Mouse (Mus musculus) G1E (cell line): ENCODE results near the gene Wdr19. TPM values are rescaled to one million over a fixed set of nuclear protein-coding genes. Genes with fewer than 3 reads are reported as not detected.

Source experiments
- ATAC-seq: 2 replicates; pipeline ENCODE4 v1.8.0; 2016; ENCODE audit warnings: mild to moderate bottlenecking; ENCODE audit not compliant: insufficient number of reproducible peaks, poor library complexity, low FRiP score, severe bottlenecking; ENCODE audit errors: extremely low read depth
- DNase-seq: peaks from one replicate; pipeline ENCODE4 v3.0.0; 2012; ENCODE audit warnings: low spot score
- H3K27me3 ChIP-seq: 2 replicates; pipeline ENCODE4 v1.6.1; 2012; ENCODE audit warnings: mild to moderate bottlenecking, low read length, inconsistent platforms; ENCODE audit not compliant: insufficient read depth
- H3K36me3 ChIP-seq: replicated peaks from 2 replicates; pipeline ENCODE3; 2012; ENCODE audit warnings: mild to moderate bottlenecking, inconsistent platforms
- H3K4me1 ChIP-seq: 2 replicates; pipeline ENCODE4 v1.6.1; 2012; ENCODE audit warnings: low read depth, low read length, inconsistent platforms, mixed read lengths; ENCODE audit not compliant: insufficient read depth
- H3K4me3 ChIP-seq: 2 replicates; pipeline ENCODE4 v1.5.1; 2012; ENCODE audit warnings: low read depth, mild to moderate bottlenecking, inconsistent platforms, low read length, moderate library complexity, mixed read lengths
- H3K9me3 ChIP-seq: replicated peaks from 2 replicates; pipeline ENCODE4 v1.6.1; 2012; ENCODE audit warnings: inconsistent platforms
- CTCF ChIP-seq: IDR thresholded peaks from 2 replicates; pipeline ENCODE4 v1.5.1; 2012; ENCODE audit warnings: low read depth, low read length, inconsistent platforms, mixed read lengths
- GATA1 ChIP-seq: IDR thresholded peaks from 2 replicates; pipeline ENCODE4 v1.6.1; 2012; ENCODE audit warnings: borderline replicate concordance, low read length, inconsistent platforms, mixed read lengths
- GATA2 ChIP-seq: IDR thresholded peaks from 2 replicates; pipeline ENCODE4 v1.6.1; 2012; ENCODE audit warnings: low read depth, low read length, inconsistent platforms, borderline replicate concordance
- POLR2AphosphoS5 ChIP-seq: IDR thresholded peaks from 2 replicates; pipeline ENCODE4 v1.6.1; 2012; ENCODE audit warnings: low read depth, low read length, inconsistent platforms; ENCODE audit not compliant: insufficient replicate concordance
- TAL1 ChIP-seq: conservative IDR thresholded peaks from 2 replicates; pipeline ENCODE4 v1.6.1; 2012; ENCODE audit warnings: low read depth, low read length, inconsistent platforms, mixed read lengths
- polyA plus RNA-seq: library from polyadenylated mRNA; stranded (reverse); fragments of >175 nt; gene quantifications from 2 replicates; pipeline ENCODE4 v1.2.3, GENCODE M21; 2012
- total RNA-seq, 2 experiments: library from RNA; stranded (forward) in 1 of 2; stranded (reverse) in 1 of 2; fragments of 200-1000 nt in 1 of 2; fragments of >200 nt in 1 of 2; fragmentation: Nextera tagmentation in 1 of 2; gene quantifications; 2 replicates each; pipeline ENCODE4 v1.2.3; 2014 to 2017

Gene Wdr19
- total and polyA plus RNA-seq, 3 experiments: 0.49 to 8.7 (median 6.3) TPM

- Histone ChIP-seq H3K4me3 (no peak overlapping the region), H3K9me3 (no peaks in the 10 kb centered on the region), H3K27me3 (peaks cover 6% of the 10 kb centered on the region; the same call in 1 of the 2 replicates), H3K4me1 (no peaks in the 10 kb centered on the region), H3K36me3 (no peaks in the 10 kb centered on the region)
- no peak for TF ChIP-seq TAL1
- no peak for TF ChIP-seq GATA1
- TF ChIP-seq CTCF: peak; percentile 88
- peak; percentile 35 for DNase-seq
- ATAC-seq: peak; percentile 22; the same call in 1 of the 2 replicates
These were observed 42.6 kb upstream of the Wdr19 start for GRCm38 (mm10) chr5:65156853-65157252.

GRCm38 (mm10) chr5:65157412-65158381, 41.8 kb upstream of the Wdr19 start:
- no peak for ATAC-seq
- H3K27me3 ChIP-seq: peaks cover 6% of the 10 kb centered on the region; the same call in 1 of the 2 replicates
- no peak for DNase-seq
- no peaks in the 10 kb centered on the region for H3K9me3 ChIP-seq
- no peaks in the 10 kb centered on the region for H3K4me1 ChIP-seq
- TF ChIP-seq GATA1 (no peak), GATA2 (no peak), CTCF (no peak)
- no peak overlapping the region for H3K4me3 ChIP-seq
- H3K36me3 ChIP-seq: no peaks in the 10 kb centered on the region

- ATAC-seq: no peak
- TF ChIP-seq GATA1: no peak
- no peak for TF ChIP-seq POLR2AphosphoS5
- TF ChIP-seq GATA2: no peak
- TF ChIP-seq CTCF: no peak
- TF ChIP-seq TAL1: no peak
These were observed 40.7 kb upstream of the Wdr19 start for GRCm38 (mm10) chr5:65158696-65159305.

DNA sequence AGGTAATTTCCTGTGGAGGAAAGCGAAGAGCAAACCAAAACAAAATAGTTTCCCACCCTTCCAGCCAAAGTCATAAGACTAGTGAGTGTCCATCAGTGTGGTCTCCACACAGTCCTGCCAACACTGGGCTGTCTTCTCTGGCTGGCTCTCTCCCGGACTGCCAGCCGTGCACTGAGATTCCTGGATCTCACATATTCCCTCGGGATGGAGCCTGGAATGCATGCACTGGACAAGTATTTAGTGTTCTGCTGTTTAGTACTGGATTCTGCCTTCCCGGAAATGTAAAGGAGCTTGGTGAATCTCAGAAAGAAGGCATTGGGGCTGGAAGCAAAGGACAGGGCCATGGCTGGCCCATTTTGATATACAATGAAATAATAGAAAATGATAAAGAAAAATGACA, 36.5 kb upstream of the Wdr19 start:
- no peak overlapping the region for H3K4me3 ChIP-seq
- ATAC-seq (no peak), DNase-seq (no peak)
- H3K27me3 ChIP-seq: peaks cover 3% of the 10 kb centered on the region; the same call in 1 of the 2 replicates
- no peaks in the 10 kb centered on the region for H3K4me1 ChIP-seq
- no peak for TF ChIP-seq CTCF
- no peak for TF ChIP-seq GATA2
- TF ChIP-seq TAL1: no peak
- no peak for TF ChIP-seq POLR2AphosphoS5
- TF ChIP-seq GATA1: no peak
- no peaks in the 10 kb centered on the region for H3K36me3 ChIP-seq
- H3K9me3 ChIP-seq: no peaks in the 10 kb centered on the region

More at GRCm38 (mm10) chr5:65158696-65159305, 40.7 kb upstream of the Wdr19 start:
- DNase-seq: no peak
- Histone ChIP-seq H3K4me3 (no peak overlapping the region), H3K36me3 (no peaks in the 10 kb centered on the region), H3K4me1 (no peaks in the 10 kb centered on the region), H3K27me3 (peaks cover 6% of the 10 kb centered on the region; the same call in 1 of the 2 replicates), H3K9me3 (no peaks in the 10 kb centered on the region)

DNA sequence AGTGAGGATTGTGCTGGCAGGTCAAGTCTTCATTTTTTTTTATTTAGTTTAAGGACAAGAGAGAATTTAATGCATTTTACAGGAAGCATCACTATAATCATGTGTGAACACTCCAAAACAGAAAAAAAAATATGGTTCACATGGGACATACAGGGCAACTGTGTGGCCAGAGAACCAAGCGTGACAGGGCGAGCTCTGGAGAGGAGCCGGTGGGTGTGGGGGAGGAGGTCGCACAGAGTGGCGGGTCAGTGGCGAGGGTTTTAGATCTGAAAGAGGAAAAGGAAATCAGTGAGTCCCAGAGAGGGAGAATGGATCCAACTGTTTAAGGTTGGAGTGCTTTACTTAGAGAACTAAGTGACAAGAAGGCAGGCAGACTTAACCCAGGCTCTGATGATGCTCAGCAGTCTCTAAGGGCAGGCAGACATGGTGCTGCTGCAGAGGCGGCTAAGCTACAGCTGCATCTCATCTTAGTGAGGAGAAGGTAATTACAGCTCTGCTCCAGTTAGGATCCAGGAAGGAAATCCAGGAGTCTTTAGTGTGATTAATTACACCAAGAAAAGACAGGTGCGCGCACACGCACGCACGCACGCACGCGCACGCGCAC, 35.9 kb upstream of the Wdr19 start:
- Histone ChIP-seq H3K36me3 (no peaks in the 10 kb centered on the region), H3K27me3 (peaks cover 3% of the 10 kb centered on the region; the same call in 1 of the 2 replicates), H3K4me1 (no peaks in the 10 kb centered on the region), H3K4me3 (no peak overlapping the region), H3K9me3 (no peaks in the 10 kb centered on the region)
- no peak for DNase-seq
- no peak for TF ChIP-seq POLR2AphosphoS5
- ATAC-seq: no peak

GRCm38 (mm10) chr5:65170206-65170605, 29.3 kb upstream of the Wdr19 start:
- TF ChIP-seq CTCF: no peak
- no peak for TF ChIP-seq TAL1
- TF ChIP-seq GATA2: no peak
- no peak for TF ChIP-seq POLR2AphosphoS5
- no peak for TF ChIP-seq GATA1
- no peaks in the 10 kb centered on the region for H3K9me3 ChIP-seq
- H3K4me1 ChIP-seq: no peaks in the 10 kb centered on the region
- no peak for DNase-seq
- H3K27me3 ChIP-seq: peaks cover 9% of the 10 kb centered on the region
- no peak overlapping the region for H3K4me3 ChIP-seq
- ATAC-seq: no peak
- H3K36me3 ChIP-seq: no peaks in the 10 kb centered on the region
